Mouse (Mus musculus): ENCODE measurements around the gene Dpm2. TPM values are rescaled to one million over a fixed set of nuclear protein-coding genes. Genes with fewer than 3 reads are reported as not detected.
A peak's percentile ranks its signal among the peaks of the same experiment; 100 is the strongest.

The Dpm2 gene
- polyA plus RNA-seq (2015; fragmentation: Nextera tagmentation; extraction: Ambion mirVana), result 44.8 and 47.9 TPM in 2 replicates

DNA sequence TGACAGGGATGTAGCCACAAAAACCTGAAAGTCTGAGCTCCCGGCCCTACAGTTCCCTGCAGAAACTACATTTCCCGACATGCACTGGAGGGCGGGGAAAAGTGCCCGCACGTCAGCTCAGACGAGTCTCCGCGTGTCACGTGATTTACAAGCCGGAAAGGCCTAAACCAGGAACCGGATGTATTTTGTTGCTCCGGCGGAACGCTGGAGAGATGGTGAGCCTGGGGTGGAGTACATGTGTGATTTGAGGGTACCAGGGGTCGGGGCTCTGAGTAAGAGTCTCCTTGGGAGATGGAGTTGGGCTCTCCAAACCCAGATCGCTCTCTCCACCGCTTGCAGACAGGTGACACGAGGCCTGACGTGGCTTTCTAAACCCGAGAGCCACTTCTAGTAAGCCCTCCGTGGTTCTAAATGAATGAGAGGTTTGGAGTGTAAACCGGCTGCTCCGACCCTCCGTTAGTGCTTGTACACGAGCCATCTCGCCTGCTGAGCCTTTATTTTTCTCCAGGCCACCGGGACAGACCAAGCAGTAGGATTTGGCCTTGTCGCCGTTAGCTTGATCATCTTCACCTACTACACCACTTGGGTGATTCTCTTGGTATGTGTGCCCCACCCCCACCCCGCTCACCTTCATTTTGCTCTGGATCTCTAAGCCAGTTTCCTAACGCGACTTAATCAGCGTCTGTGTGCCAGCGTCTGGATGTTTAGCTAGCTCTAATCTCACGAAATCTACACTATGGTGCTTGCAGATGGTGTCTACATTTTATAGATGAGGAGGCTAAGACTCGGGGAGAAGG is at the start of gene Dpm2:
Dpm2 (plus strand) TSS at position 161 of the 797 bp plus-strand sequence.
- peaks cover 18% of the 10 kb centered on the region for H3K4me1 ChIP-seq (ENCODE audit: control insufficient read depth, low read depth, low read length)
- under 1% methylated on average over 36 of the region's 36 CpGs for WGBS (ENCODE audit: insufficient replicate concordance)
- H3K27me3 ChIP-seq (ENCODE audit: control insufficient read depth, insufficient read depth, low read depth, low read length), result no peaks in the 10 kb centered on the region; the same call in 1 of the 2 replicates
- no peaks in the 10 kb centered on the region for H3K9me3 ChIP-seq (replicated peaks; ENCODE audit: control insufficient read depth, low read length)
- H3K4me2 ChIP-seq (ENCODE audit: low read depth, low read length), result peak within 1 kb of the TSS; percentile 85
- H3K27ac ChIP-seq (ENCODE audit: low read length), result peak within 1 kb of the TSS; percentile 69
- peak within 1 kb of the TSS; percentile 87 for H3K4me3 ChIP-seq (ENCODE audit: low read depth, low read length)
- H3K36me3 ChIP-seq (ENCODE audit: control insufficient read depth, insufficient read depth), result peaks cover 7% of the 10 kb centered on the region; the same call in 1 of the 2 replicates
- ATAC-seq (ENCODE audit: low read depth), result peak; percentile 86
- H3K9ac ChIP-seq (ENCODE audit: low read depth, low read length), result peak within 1 kb of the TSS; percentile 82

DNA sequence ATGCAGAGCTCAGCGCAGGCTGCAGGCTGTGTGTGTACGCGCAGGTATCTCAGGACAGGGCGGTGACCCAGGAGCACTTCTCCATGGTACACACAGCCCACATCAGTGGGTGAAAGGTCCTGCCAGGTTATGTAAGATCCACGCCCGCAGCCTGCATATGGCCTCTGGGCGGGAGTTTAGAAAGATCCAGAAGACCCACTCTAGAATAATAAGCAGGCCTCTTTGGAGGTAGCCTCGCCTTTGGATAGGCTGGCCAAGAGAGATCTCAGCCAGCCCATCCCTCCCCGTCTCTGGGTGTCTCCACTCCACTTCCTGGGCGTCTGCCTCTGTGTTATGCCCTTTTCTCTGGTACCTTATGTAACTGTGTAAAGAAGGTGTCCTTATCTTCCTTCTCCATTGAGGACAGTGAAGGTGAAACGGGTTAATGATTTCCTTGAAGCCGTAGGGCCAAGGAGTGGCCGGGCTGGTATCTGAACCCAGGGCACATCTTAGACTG is 46.1 kb upstream of the Dpm2 start:
- H3K27ac ChIP-seq (ENCODE audit: low read length), result no peak overlapping the region
- WGBS (ENCODE audit: insufficient replicate concordance), result 63% methylated on average over 13 of the region's 13 CpGs

DNA sequence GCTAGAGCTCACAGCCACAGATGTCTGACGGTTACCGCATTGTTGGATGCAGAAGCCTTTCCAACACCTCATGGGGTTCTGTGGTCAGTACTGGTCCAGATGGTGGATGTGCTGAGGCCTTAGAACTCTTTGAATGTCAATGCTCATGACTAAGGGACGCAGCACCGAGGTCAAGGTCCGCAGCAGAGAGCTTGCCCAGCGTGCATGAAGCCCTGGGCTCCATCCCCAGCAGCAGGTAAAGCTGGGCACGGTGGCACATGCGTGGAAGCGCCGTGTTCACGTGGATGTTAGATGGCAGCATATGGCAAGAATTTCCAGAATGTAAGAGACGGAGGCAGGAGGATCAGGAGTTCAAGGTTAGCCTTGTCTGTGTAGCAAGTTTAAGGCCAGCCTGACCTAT is 44.8 kb upstream of the Dpm2 start:
- Histone ChIP-seq H3K27me3 (ENCODE audit: control insufficient read depth, insufficient read depth, low read depth, low read length) (no peaks in the 10 kb centered on the region), H3K27ac (ENCODE audit: low read length) (no peak overlapping the region), H3K9me3 (replicated peaks; ENCODE audit: control insufficient read depth, low read length) (no peaks in the 10 kb centered on the region), H3K4me1 (ENCODE audit: control insufficient read depth, low read depth, low read length) (peaks cover 2% of the 10 kb centered on the region; the same call in 1 of the 2 replicates), H3K4me3 (ENCODE audit: low read depth, low read length) (no peak overlapping the region), H3K9ac (ENCODE audit: low read depth, low read length) (no peak overlapping the region), H3K4me2 (ENCODE audit: low read depth, low read length) (no peak overlapping the region), H3K36me3 (ENCODE audit: control insufficient read depth, insufficient read depth) (no peaks in the 10 kb centered on the region)
- WGBS (ENCODE audit: insufficient replicate concordance), result 75% methylated on average over 12 of the region's 12 CpGs
- ATAC-seq (ENCODE audit: low read depth), result no peak

More for the DNA sequence above, 46.1 kb upstream of the Dpm2 start:
- peak; percentile 78 for ATAC-seq (ENCODE audit: low read depth)
- H3K27me3 ChIP-seq (ENCODE audit: control insufficient read depth, insufficient read depth, low read depth, low read length), result no peaks in the 10 kb centered on the region
- no peak overlapping the region for H3K4me3 ChIP-seq (ENCODE audit: low read depth, low read length)
- H3K36me3 ChIP-seq (ENCODE audit: control insufficient read depth, insufficient read depth), result no peaks in the 10 kb centered on the region
- peaks cover 2% of the 10 kb centered on the region; the same call in 1 of the 2 replicates for H3K4me1 ChIP-seq (ENCODE audit: control insufficient read depth, low read depth, low read length)
- no peaks in the 10 kb centered on the region for H3K9me3 ChIP-seq (replicated peaks; ENCODE audit: control insufficient read depth, low read length)
- H3K9ac ChIP-seq (ENCODE audit: low read depth, low read length), result no peak overlapping the region
- no peak overlapping the region for H3K4me2 ChIP-seq (ENCODE audit: low read depth, low read length)

DNA sequence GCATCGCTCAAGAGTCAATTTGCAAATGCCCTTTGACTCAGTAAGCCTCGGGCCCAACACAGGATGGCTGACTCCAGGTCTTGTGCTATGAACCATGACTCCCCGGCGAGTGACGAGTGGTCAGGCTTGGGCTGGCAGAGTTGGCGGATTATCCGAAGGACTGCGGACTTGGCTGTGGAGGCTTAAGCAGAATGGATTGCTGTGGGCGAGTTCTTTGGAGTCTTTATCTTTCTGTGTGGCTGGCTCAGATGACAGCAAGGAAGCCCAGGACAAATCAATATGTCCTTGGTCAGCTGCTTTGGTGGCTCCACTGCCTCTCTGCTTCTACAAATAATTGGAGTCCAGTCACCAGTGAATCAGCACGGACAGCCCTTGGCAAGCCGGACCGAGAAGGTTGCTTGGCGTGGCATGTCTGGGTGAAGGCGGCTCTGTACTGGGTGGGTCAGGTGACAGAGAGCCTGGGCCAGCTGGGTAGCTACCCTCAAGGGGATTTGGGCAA is 43.1 kb upstream of the Dpm2 start:
- H3K4me2 ChIP-seq (ENCODE audit: low read depth, low read length), result no peak overlapping the region
- ATAC-seq (ENCODE audit: low read depth), result 0 out of 2 replicates have a peak, but pooled peaks have one; percentile 12
- H3K4me3 ChIP-seq (ENCODE audit: low read depth, low read length), result no peak overlapping the region
- no peaks in the 10 kb centered on the region for H3K9me3 ChIP-seq (replicated peaks; ENCODE audit: control insufficient read depth, low read length)
- no peaks in the 10 kb centered on the region for H3K36me3 ChIP-seq (ENCODE audit: control insufficient read depth, insufficient read depth)
- H3K9ac ChIP-seq (ENCODE audit: low read depth, low read length), result no peak overlapping the region
- H3K27me3 ChIP-seq (ENCODE audit: control insufficient read depth, insufficient read depth, low read depth, low read length), result no peaks in the 10 kb centered on the region
- WGBS (ENCODE audit: insufficient replicate concordance), result 65% methylated on average over 14 of the region's 14 CpGs
- H3K27ac ChIP-seq (ENCODE audit: low read length), result no peak overlapping the region
- peaks cover 2% of the 10 kb centered on the region; the same call in 1 of the 2 replicates for H3K4me1 ChIP-seq (ENCODE audit: control insufficient read depth, low read depth, low read length)

DNA sequence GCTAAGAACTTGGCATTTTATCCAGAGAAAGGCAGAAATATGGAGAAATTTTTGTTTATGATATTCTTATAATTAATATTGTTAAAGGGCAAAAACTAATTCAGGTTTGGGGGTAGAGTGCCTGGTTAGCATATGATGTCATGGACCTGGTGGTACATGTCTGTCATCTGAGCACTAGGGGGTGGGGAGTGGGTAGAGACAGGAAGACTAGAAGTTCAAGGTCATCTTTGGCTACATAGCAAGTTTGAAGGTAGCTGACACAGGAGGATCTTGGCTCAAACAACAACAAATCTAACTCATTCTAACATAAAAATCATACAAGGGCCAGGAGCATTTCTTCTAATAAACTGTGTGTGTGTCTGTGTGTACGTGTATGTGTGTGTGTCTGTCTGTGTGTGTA is 42.3 kb upstream of the Dpm2 start:
- peaks cover 2% of the 10 kb centered on the region; the same call in 1 of the 2 replicates for H3K4me1 ChIP-seq (ENCODE audit: control insufficient read depth, low read depth, low read length)
- ATAC-seq (ENCODE audit: low read depth), result no peak
- no peaks in the 10 kb centered on the region for H3K9me3 ChIP-seq (replicated peaks; ENCODE audit: control insufficient read depth, low read length)
- no peak overlapping the region for H3K27ac ChIP-seq (ENCODE audit: low read length)
- H3K4me3 ChIP-seq (ENCODE audit: low read depth, low read length), result no peak overlapping the region
- no peaks in the 10 kb centered on the region for H3K36me3 ChIP-seq (ENCODE audit: control insufficient read depth, insufficient read depth)
- H3K27me3 ChIP-seq (ENCODE audit: control insufficient read depth, insufficient read depth, low read depth, low read length), result peaks cover 2% of the 10 kb centered on the region; the same call in 1 of the 2 replicates
- 55% methylated on average over 1 of the region's 1 CpGs for WGBS (ENCODE audit: insufficient replicate concordance)
- no peak overlapping the region for H3K4me2 ChIP-seq (ENCODE audit: low read depth, low read length)
- no peak overlapping the region for H3K9ac ChIP-seq (ENCODE audit: low read depth, low read length)

DNA sequence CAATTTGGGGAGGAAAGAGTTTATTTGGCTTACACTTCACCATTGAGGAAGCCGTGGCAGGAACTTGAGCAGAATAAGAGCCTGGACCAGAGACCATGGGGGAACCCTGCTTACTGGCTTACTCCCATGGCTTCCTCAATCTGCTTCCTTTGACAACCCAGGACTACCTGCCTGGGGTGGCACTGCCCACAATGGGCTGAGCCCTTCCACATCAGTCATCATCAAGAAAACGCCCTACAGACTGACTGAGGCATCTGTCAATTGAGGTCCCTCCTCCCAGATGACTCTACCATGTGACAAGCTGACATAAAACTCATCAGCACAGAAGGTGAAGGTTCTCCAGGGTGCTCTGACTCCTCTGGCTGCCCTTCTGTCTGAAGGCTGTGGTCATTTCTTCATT is 40.2 kb upstream of the Dpm2 start:
- peaks cover 5% of the 10 kb centered on the region for H3K27me3 ChIP-seq (ENCODE audit: control insufficient read depth, insufficient read depth, low read depth, low read length)
- H3K4me3 ChIP-seq (ENCODE audit: low read depth, low read length), result no peak overlapping the region
- no peak overlapping the region for H3K9ac ChIP-seq (ENCODE audit: low read depth, low read length)
- no peaks in the 10 kb centered on the region for H3K36me3 ChIP-seq (ENCODE audit: control insufficient read depth, insufficient read depth)
- ATAC-seq (ENCODE audit: low read depth), result no peak
- peaks cover 8% of the 10 kb centered on the region for H3K4me1 ChIP-seq (ENCODE audit: control insufficient read depth, low read depth, low read length)
- H3K27ac ChIP-seq (ENCODE audit: low read length), result no peak overlapping the region
- H3K4me2 ChIP-seq (ENCODE audit: low read depth, low read length), result no peak overlapping the region
- H3K9me3 ChIP-seq (replicated peaks; ENCODE audit: control insufficient read depth, low read length), result no peaks in the 10 kb centered on the region
- 32% methylated on average over 2 of the region's 2 CpGs for WGBS (ENCODE audit: insufficient replicate concordance)

DNA sequence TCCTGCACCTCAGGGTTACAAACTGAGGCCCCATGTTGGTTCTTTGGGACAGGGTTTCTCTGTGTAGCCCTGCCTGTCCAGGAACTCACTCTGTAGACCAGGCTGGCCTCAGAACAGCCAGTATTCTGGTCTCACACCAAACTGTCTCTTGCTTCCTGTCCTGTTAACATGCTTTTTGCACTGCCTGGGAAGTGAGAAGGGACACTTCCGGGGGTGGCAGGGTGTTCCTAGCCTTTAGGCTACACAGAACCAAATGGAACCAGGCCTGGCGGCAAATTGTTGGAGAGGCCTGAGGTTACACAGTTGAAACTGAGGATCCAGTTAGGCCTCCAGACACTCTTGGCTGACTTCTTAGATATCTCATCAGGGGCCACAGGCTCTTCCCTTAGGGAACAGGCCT is 37.5 kb upstream of the Dpm2 start:
- WGBS (ENCODE audit: insufficient replicate concordance), result 62% methylated on average over 2 of the region's 2 CpGs
- H3K4me3 ChIP-seq (ENCODE audit: low read depth, low read length), result no peak overlapping the region
- no peak for ATAC-seq (ENCODE audit: low read depth)

DNA sequence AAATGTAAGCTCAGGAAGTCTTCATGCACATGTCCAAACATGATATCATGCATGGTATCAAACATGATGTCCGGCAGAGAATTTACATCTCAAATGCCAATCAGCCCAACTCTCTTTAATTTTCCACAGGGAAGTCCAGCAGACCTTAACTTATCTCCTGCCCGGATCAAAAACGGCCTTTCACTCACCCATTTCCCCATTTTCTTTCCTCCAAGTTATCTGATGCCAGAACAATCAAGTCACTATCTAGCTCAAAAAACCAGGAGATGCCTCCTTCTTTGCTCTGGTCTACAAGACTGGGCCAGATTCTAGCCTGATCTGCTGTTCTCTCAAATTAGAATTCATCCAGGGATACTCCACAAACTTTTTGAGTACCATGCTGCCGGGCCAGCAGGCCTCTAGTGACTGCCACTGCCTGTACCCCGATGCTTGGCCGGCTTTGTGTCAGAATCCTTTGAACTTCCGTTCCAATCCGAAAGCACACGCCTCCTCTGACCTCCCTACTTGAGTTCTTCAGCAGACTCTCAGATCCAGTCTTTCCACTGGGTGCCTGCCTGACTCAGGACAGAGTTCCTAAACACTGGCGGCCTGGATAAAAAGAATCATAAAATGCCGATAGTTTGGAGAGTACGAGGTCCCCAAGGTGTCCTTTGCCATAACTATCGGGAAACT is 36.5 kb upstream of the Dpm2 start:
- peaks cover 29% of the 10 kb centered on the region for H3K4me1 ChIP-seq (ENCODE audit: control insufficient read depth, low read depth, low read length)
- ATAC-seq (ENCODE audit: low read depth), result no peak
- WGBS (ENCODE audit: insufficient replicate concordance), result 11% methylated on average over 13 of the region's 13 CpGs
- H3K36me3 ChIP-seq (ENCODE audit: control insufficient read depth, insufficient read depth), result no peaks in the 10 kb centered on the region
- peak overlapping the region; percentile 6 for H3K27ac ChIP-seq (ENCODE audit: low read length)
- H3K9ac ChIP-seq (ENCODE audit: low read depth, low read length), result peak overlapping the region; percentile 65
- no peaks in the 10 kb centered on the region for H3K9me3 ChIP-seq (replicated peaks; ENCODE audit: control insufficient read depth, low read length)
- H3K4me3 ChIP-seq (ENCODE audit: low read depth, low read length), result peak overlapping the region; percentile 77
- peak overlapping the region; percentile 99 for H3K4me2 ChIP-seq (ENCODE audit: low read depth, low read length)
- H3K27me3 ChIP-seq (ENCODE audit: control insufficient read depth, insufficient read depth, low read depth, low read length), result peaks cover 42% of the 10 kb centered on the region

More for the DNA sequence above, 37.5 kb upstream of the Dpm2 start:
- Histone ChIP-seq H3K36me3 (ENCODE audit: control insufficient read depth, insufficient read depth) (no peaks in the 10 kb centered on the region), H3K4me2 (ENCODE audit: low read depth, low read length) (no peak overlapping the region), H3K9ac (ENCODE audit: low read depth, low read length) (no peak overlapping the region), H3K27ac (ENCODE audit: low read length) (no peak overlapping the region), H3K4me1 (ENCODE audit: control insufficient read depth, low read depth, low read length) (peaks cover 29% of the 10 kb centered on the region), H3K9me3 (replicated peaks; ENCODE audit: control insufficient read depth, low read length) (no peaks in the 10 kb centered on the region), H3K27me3 (ENCODE audit: control insufficient read depth, insufficient read depth, low read depth, low read length) (peaks cover 32% of the 10 kb centered on the region)

Measured in liver, embryonic 16.5 days (tissue).